Mouse (Mus musculus): ENCODE results near the gene St13.

St13 gene

GRCm38 (mm10) chr15:81319462-81319861, 80.4 kb downstream of the St13 start:
- DNase-seq (ENCODE audit: low read depth, low spot score), result no peak

GRCm38 (mm10) chr15:81313928-81314327, 85.9 kb downstream of the St13 start:
- DNase-seq (ENCODE audit: low read depth, low spot score), result no peak
